Mouse (Mus musculus) MEL (cell line): ENCODE results near the gene Pgam5. TPM values are rescaled to one million over a fixed set of nuclear protein-coding genes. Genes with fewer than 3 reads are reported as not detected.

Source experiments
- DNase-seq: peaks from one replicate; pipeline ENCODE4 v3.0.0; 2011; ENCODE audit warnings: low read depth, low spot score
- H3K27ac ChIP-seq: 2 replicates; pipeline ENCODE4 v1.5.1; 2012; ENCODE audit warnings: low read depth, mild to moderate bottlenecking, control low read depth, low read length, moderate library complexity; ENCODE audit not compliant: control insufficient read depth
- H3K27me3 ChIP-seq, 2 experiments: fragments of 150-350 bp in 1 of 2; sonication (generic) in 1 of 2; 2 replicates each; pipeline ENCODE4 v1.6.1; 2012; ENCODE audit warnings: low read length in 2 of 2, mild to moderate bottlenecking in 2 of 2, improper control_type of control experiment in 1 of 2, moderate library complexity in 1 of 2; ENCODE audit not compliant: insufficient read depth in 2 of 2, control insufficient read depth in 1 of 2
- H3K36me3 ChIP-seq, 2 experiments: 2 replicates each; pipeline ENCODE4 v1.6.1; 2012 to 2014; ENCODE audit warnings: low read length in 2 of 2, improper control_type of control experiment in 1 of 2, inconsistent platforms in 1 of 2, mild to moderate bottlenecking in 1 of 2; ENCODE audit not compliant: insufficient read depth in 2 of 2, control insufficient read depth in 1 of 2
- H3K4me1 ChIP-seq, 2 experiments: fragments of 150-350 bp in 1 of 2; sonication (generic) in 1 of 2; 2 replicates each; pipeline ENCODE4 v1.6.1; 2012; ENCODE audit warnings: low read length in 2 of 2, improper control_type of control experiment in 1 of 2, mild to moderate bottlenecking in 1 of 2; ENCODE audit not compliant: insufficient read depth in 2 of 2, control insufficient read depth in 1 of 2
- H3K4me3 ChIP-seq, 2 experiments: fragments of 150-350 bp in 1 of 2; sonication (generic) in 1 of 2; 2 replicates each; pipeline ENCODE4 v1.5.1; 2012; ENCODE audit warnings: low read depth in 2 of 2, low read length in 2 of 2, mild to moderate bottlenecking in 2 of 2, moderate library complexity in 2 of 2, control low read depth in 1 of 2, improper control_type of control experiment in 1 of 2; ENCODE audit not compliant: control insufficient read depth in 1 of 2, insufficient read depth in 1 of 2
- H3K79me2 ChIP-seq: 2 replicates; pipeline ENCODE4 v1.6.1; 2012; ENCODE audit warnings: mild to moderate bottlenecking, low read length, moderate library complexity; ENCODE audit not compliant: control insufficient read depth, poor library complexity, insufficient read depth
- H3K9ac ChIP-seq: 2 replicates; pipeline ENCODE4 v1.6.1; 2012; ENCODE audit warnings: low read depth, mild to moderate bottlenecking, control low read depth, low read length, moderate library complexity; ENCODE audit not compliant: control insufficient read depth, poor library complexity, severe bottlenecking
- H3K9me3 ChIP-seq: fragments of 150-350 bp; sonication (generic); replicated peaks from 2 replicates; pipeline ENCODE4 v1.6.1; 2012; ENCODE audit warnings: mild to moderate bottlenecking, low read length, improper control_type of control experiment, moderate library complexity; ENCODE audit not compliant: insufficient read depth
- BHLHE40 ChIP-seq: IDR thresholded peaks from 2 replicates; pipeline ENCODE4 v1.6.1; 2012; ENCODE audit warnings: low read depth, mild to moderate bottlenecking, inconsistent platforms, low read length, improper control_type of control experiment, borderline replicate concordance
- CHD2 ChIP-seq: IDR thresholded peaks from 2 replicates; pipeline ENCODE4 v1.6.1; 2011; ENCODE audit warnings: low read length, improper control_type of control experiment
- CTCF ChIP-seq, 3 experiments: IDR thresholded peaks in 2 of 3; conservative IDR thresholded peaks in 1 of 3; 2 replicates each; pipeline ENCODE4 v1.5.1; 2011 to 2012; ENCODE audit warnings: low read length in 3 of 3, low read depth in 2 of 3, mild to moderate bottlenecking in 2 of 3, improper control_type of control experiment in 1 of 3, inconsistent platforms in 1 of 3, mixed read lengths in 1 of 3, moderate library complexity in 1 of 3; ENCODE audit not compliant: control insufficient read depth in 1 of 3, insufficient read depth in 1 of 3, poor library complexity in 1 of 3, severe bottlenecking in 1 of 3
- ELF1 ChIP-seq: IDR thresholded peaks from 2 replicates; pipeline ENCODE4 v1.6.1; 2014; ENCODE audit warnings: low read depth, mild to moderate bottlenecking, inconsistent platforms, low read length, improper control_type of control experiment, moderate library complexity
- ETS1 ChIP-seq: IDR thresholded peaks from 2 replicates; pipeline ENCODE4 v1.6.1; 2012; ENCODE audit warnings: low read depth, mild to moderate bottlenecking, inconsistent platforms, low read length, improper control_type of control experiment, moderate library complexity
- GABPA ChIP-seq: IDR thresholded peaks from 2 replicates; pipeline ENCODE4 v1.6.1; 2012; ENCODE audit warnings: low read depth, mild to moderate bottlenecking, inconsistent platforms, low read length, improper control_type of control experiment, moderate library complexity
- GATA1 ChIP-seq: IDR thresholded peaks from 2 replicates; pipeline ENCODE4 v1.6.1; 2011; ENCODE audit warnings: low read depth, low read length, improper control_type of control experiment
- HCFC1 ChIP-seq: IDR thresholded peaks from 2 replicates; pipeline ENCODE4 v1.6.1; 2012; ENCODE audit warnings: low read depth, mild to moderate bottlenecking, inconsistent platforms, low read length, improper control_type of control experiment, moderate library complexity
- JUND ChIP-seq: IDR thresholded peaks from 2 replicates; pipeline ENCODE4 v1.6.1; 2011; ENCODE audit warnings: low read depth, mild to moderate bottlenecking, improper control_type of control experiment, low read length
- KAT2A ChIP-seq: conservative IDR thresholded peaks from 2 replicates; pipeline ENCODE4 v1.6.1; 2012; ENCODE audit warnings: low read depth, low read length, improper control_type of control experiment, inconsistent platforms
- MAX ChIP-seq: IDR thresholded peaks from 2 replicates; pipeline ENCODE4 v1.6.1; 2011; ENCODE audit warnings: low read length, improper control_type of control experiment
- MAZ ChIP-seq: IDR thresholded peaks from 2 replicates; pipeline ENCODE4 v1.6.1; 2012; ENCODE audit warnings: low read depth, mild to moderate bottlenecking, inconsistent platforms, low read length, improper control_type of control experiment
- MEF2A ChIP-seq: IDR thresholded peaks from 2 replicates; pipeline ENCODE4 v1.6.1; 2014; ENCODE audit warnings: low read depth, mild to moderate bottlenecking, inconsistent platforms, low read length, improper control_type of control experiment; ENCODE audit not compliant: poor library complexity, insufficient replicate concordance, severe bottlenecking; ENCODE audit errors: extremely low read depth
- MYB ChIP-seq: IDR thresholded peaks from 2 replicates; pipeline ENCODE4 v1.6.1; 2011; ENCODE audit warnings: mild to moderate bottlenecking, low read depth, low read length, improper control_type of control experiment
- MYC ChIP-seq: IDR thresholded peaks from 2 replicates; pipeline ENCODE4 v1.6.1; 2011; ENCODE audit warnings: low read depth, mild to moderate bottlenecking, low read length, improper control_type of control experiment, moderate library complexity
- NELFE ChIP-seq: IDR thresholded peaks from 2 replicates; pipeline ENCODE4 v1.6.1; 2011; ENCODE audit warnings: low read depth, low read length, improper control_type of control experiment
- NRF1 ChIP-seq: IDR thresholded peaks from 2 replicates; pipeline ENCODE4 v1.6.1; 2014; ENCODE audit warnings: low read depth, mild to moderate bottlenecking, inconsistent platforms, low read length, improper control_type of control experiment, moderate library complexity; ENCODE audit not compliant: poor library complexity, insufficient read depth, severe bottlenecking
- POLR2A ChIP-seq, 2 experiments: IDR thresholded peaks; 2 replicates each; pipeline ENCODE4 v1.6.1; 2011 to 2012; ENCODE audit warnings: low read length in 2 of 2, mild to moderate bottlenecking in 2 of 2, control low read depth in 1 of 2, improper control_type of control experiment in 1 of 2, low read depth in 1 of 2, moderate library complexity in 1 of 2; ENCODE audit not compliant: control insufficient read depth in 1 of 2, insufficient read depth in 1 of 2, poor library complexity in 1 of 2
- POLR2AphosphoS2 ChIP-seq: IDR thresholded peaks from 2 replicates; pipeline ENCODE4 v1.6.1; 2011; ENCODE audit warnings: low read length, improper control_type of control experiment
- POLR2AphosphoS5 ChIP-seq: IDR thresholded peaks from 2 replicates; pipeline ENCODE4 v1.6.1; 2012; ENCODE audit warnings: low read depth, borderline replicate concordance, mild to moderate bottlenecking, inconsistent platforms, low read length, moderate library complexity, mixed read lengths
- SIN3A ChIP-seq: IDR thresholded peaks from 2 replicates; pipeline ENCODE4 v1.6.1; 2012; ENCODE audit warnings: low read length, improper control_type of control experiment, inconsistent platforms
- SMC3 ChIP-seq: IDR thresholded peaks from 2 replicates; pipeline ENCODE4 v1.6.1; 2011; ENCODE audit warnings: low read depth, low read length, improper control_type of control experiment
- TAL1 ChIP-seq: IDR thresholded peaks from 2 replicates; pipeline ENCODE4 v1.6.1; 2012; ENCODE audit warnings: mild to moderate bottlenecking, inconsistent platforms, low read length, moderate library complexity, mixed read lengths
- UBTF ChIP-seq: IDR thresholded peaks from 2 replicates; pipeline ENCODE4 v1.6.1; 2012; ENCODE audit warnings: low read depth, mild to moderate bottlenecking, inconsistent platforms, low read length, improper control_type of control experiment, moderate library complexity, borderline replicate concordance; ENCODE audit not compliant: insufficient read depth
- USF1 ChIP-seq: IDR thresholded peaks from 2 replicates; pipeline ENCODE4 v1.6.1; 2014; ENCODE audit warnings: low read depth, mild to moderate bottlenecking, inconsistent platforms, low read length, improper control_type of control experiment, moderate library complexity
- ZMIZ1 ChIP-seq: IDR thresholded peaks from 2 replicates; pipeline ENCODE4 v1.6.1; 2012; ENCODE audit warnings: low read depth, mild to moderate bottlenecking, inconsistent platforms, low read length, improper control_type of control experiment, moderate library complexity
- ZNF384 ChIP-seq: IDR thresholded peaks from 2 replicates; pipeline ENCODE4 v1.6.1; 2012; ENCODE audit warnings: low read depth, mild to moderate bottlenecking, inconsistent platforms, low read length, improper control_type of control experiment
- polyA plus RNA-seq, 2 experiments: library from polyadenylated mRNA; stranded (reverse) in 1 of 2; unstranded in 1 of 2; fragments of >175 nt in 1 of 2; fragments of >200 nt in 1 of 2; gene quantifications; 2 replicates each; pipeline versions ENCODE4 v1.2.1 to v1.2.4; 2012; ENCODE audit warnings: low replicate concordance in 2 of 2, low read depth in 1 of 2; ENCODE audit not compliant: insufficient read length in 2 of 2, insufficient read depth in 1 of 2, missing spikeins in 1 of 2
- total RNA-seq: library from RNA; depleted of rRNA; stranded (reverse); fragments of 300-350 nt; gene quantifications from 2 replicates; pipeline ENCODE4 v1.2.3, GENCODE M21; 2012

The Pgam5 gene
- total and polyA plus RNA-seq, 3 experiments: 95.8 to 115 TPM; not detected in 1

- TF ChIP-seq POLR2AphosphoS2: peak; percentile 54; the same call in 1 of the 2 replicates
- TF ChIP-seq MYC: no peak
- peak; percentile 73 for TF ChIP-seq MAX
- TF ChIP-seq GABPA: no peak
- TF ChIP-seq USF1: peak; percentile 74
- no peak for TF ChIP-seq POLR2AphosphoS5
- TF ChIP-seq CTCF (IDR thresholded peaks at IDR 0.05 in 2 of 3, conservative IDR thresholded peaks at IDR 0.05 in 1 of 3; ENCODE audit: control insufficient read depth in 1 of 3, insufficient read depth in 1 of 3, low read depth in 2 of 3, low read length in 3 of 3, poor library complexity in 1 of 3, severe bottlenecking in 1 of 3): no peak
- TF ChIP-seq NELFE: peak; percentile 82
- no peak for TF ChIP-seq SMC3
- TF ChIP-seq JUND: no peak
- no peak for TF ChIP-seq TAL1
- TF ChIP-seq ETS1: no peak
- no peak for TF ChIP-seq NRF1
- TF ChIP-seq ELF1: no peak
- no peak for TF ChIP-seq GATA1
- TF ChIP-seq ZMIZ1: peak; percentile 63; the same call in 1 of the 2 replicates
- TF ChIP-seq, all 39 proteins: peak for 11
Observed at GRCm38 (mm10) chr5:110285770-110286445, 16.2 kb upstream of the Pgam5 start, which contains the start of the genes Pxmp2 and Pole (continued).

- Histone ChIP-seq H3K27me3 (no peaks in the 10 kb centered on the region), H3K36me3 (peaks cover 3 to 10% of the 10 kb centered on the region in 2 experiments; a peak in 3 of 4 replicates), H3K79me2 (peaks cover 10% of the 10 kb centered on the region), H3K4me1 (peaks cover 0 to 9% of the 10 kb centered on the region in 2 experiments; a peak in 2 of 4 replicates), H3K9me3 (no peaks in the 10 kb centered on the region), H3K4me3 (peak overlapping the region; percentile 80 to 96), H3K27ac (peak overlapping the region; percentile 75), H3K9ac (peak overlapping the region; percentile 75)
- DNase-seq: peak; percentile 69
- no peak for TF ChIP-seq GATA1
- 0 out of 2 replicates have a peak, but pooled peaks have one; percentile 14 for TF ChIP-seq HCFC1
- TF ChIP-seq, all 39 proteins: peak for 1
Observed at GRCm38 (mm10) chr5:110285156-110285555, 15.4 kb upstream of the Pgam5 start.

- peak; percentile 92 for DNase-seq
- Histone ChIP-seq H3K79me2 (peaks cover 10% of the 10 kb centered on the region), H3K27ac (peak overlapping the region; percentile 75), H3K4me3 (peak overlapping the region; percentile 80 to 96), H3K9me3 (no peaks in the 10 kb centered on the region), H3K27me3 (no peaks in the 10 kb centered on the region), H3K4me1 (peaks cover 0 to 9% of the 10 kb centered on the region in 2 experiments; a peak in 2 of 4 replicates), H3K36me3 (peaks cover 0 to 10% of the 10 kb centered on the region in 2 experiments; a peak in 2 of 4 replicates), H3K9ac (peak overlapping the region; percentile 75)
- no peak for TF ChIP-seq NELFE
- TF ChIP-seq SIN3A: peak; percentile 83
- TF ChIP-seq CTCF (IDR thresholded peaks at IDR 0.05 in 2 of 3, conservative IDR thresholded peaks at IDR 0.05 in 1 of 3; ENCODE audit: control insufficient read depth in 1 of 3, insufficient read depth in 1 of 3, low read depth in 2 of 3, low read length in 3 of 3, poor library complexity in 1 of 3, severe bottlenecking in 1 of 3): peak; percentile 66 to 85 (median 85)
- no peak for TF ChIP-seq KAT2A
- no peak for TF ChIP-seq GABPA
- no peak for TF ChIP-seq JUND
- no peak for TF ChIP-seq UBTF
- 0 out of 2 replicates have a peak, but pooled peaks have one; percentile 41 for TF ChIP-seq BHLHE40
- no peak for TF ChIP-seq ZMIZ1
- TF ChIP-seq MEF2A: no peak
- TF ChIP-seq MAZ: 0 out of 2 replicates have a peak, but pooled peaks have one; percentile 45
- no peak for TF ChIP-seq POLR2A (IDR thresholded peaks at IDR 0.05; ENCODE audit: control insufficient read depth in 1 of 2, insufficient read depth in 1 of 2, low read depth in 1 of 2, low read length in 2 of 2, poor library complexity in 1 of 2)
- peak; percentile 36; the same call in 1 of the 2 replicates for TF ChIP-seq ZNF384
- TF ChIP-seq ETS1: peak; percentile 78
- no peak for TF ChIP-seq MYB
- no peak for TF ChIP-seq CHD2
- peak; percentile 96 for TF ChIP-seq GATA1
Observed at GRCm38 (mm10) chr5:110284536-110284935, 14.8 kb upstream of the Pgam5 start.
